Mouse (Mus musculus) hindbrain, embryonic 15.5 days (tissue): ENCODE measurements at regions not wholly inside any gene's neighbourhood (a gene's known extent, or its start where the extent isn't known, plus 50 kb on each side); places are given as distances from the start of the nearest gene placed in this dataset.

ENCODE experiments used
- ATAC-seq: fragments of 200-750 bp; cut with Nextera tagmentation; 2 replicates; pipeline ENCODE4 v1.8.0; 2017; ENCODE audit warnings: low read depth, moderate number of reproducible peaks, moderate TSS enrichment; ENCODE audit not compliant: low FRiP score
- H3K27ac ChIP-seq: fragments of 300-500 bp; sonication (generic); replicated peaks from 2 replicates; pipeline ENCODE4 v1.5.1; 2015; ENCODE audit warnings: mild to moderate bottlenecking, inconsistent platforms
- H3K27me3 ChIP-seq: fragments of 300-500 bp; sonication (generic); 2 replicates; pipeline ENCODE4 v1.6.1; 2015; ENCODE audit warnings: control low read depth, inconsistent platforms
- H3K36me3 ChIP-seq: fragments of 300-500 bp; sonication (generic); 2 replicates; pipeline ENCODE4 v1.6.1; 2015; ENCODE audit warnings: control low read depth, inconsistent platforms
- H3K4me1 ChIP-seq: fragments of 300-500 bp; sonication (generic); replicated peaks from 2 replicates; pipeline ENCODE4 v1.6.1; 2015; ENCODE audit warnings: control low read depth, inconsistent platforms
- H3K4me2 ChIP-seq: fragments of 300-500 bp; sonication (generic); 2 replicates; pipeline ENCODE4 v1.6.1; 2015; ENCODE audit warnings: moderate library complexity, mild to moderate bottlenecking, inconsistent platforms
- H3K4me3 ChIP-seq: fragments of 300-500 bp; sonication (generic); 2 replicates; pipeline ENCODE4 v1.5.1; 2015; ENCODE audit warnings: mild to moderate bottlenecking, inconsistent platforms
- H3K9ac ChIP-seq: fragments of 300-500 bp; sonication (generic); 2 replicates; pipeline ENCODE4 v1.6.1; 2015; ENCODE audit warnings: inconsistent platforms
- H3K9me3 ChIP-seq: fragments of 300-500 bp; sonication (generic); 2 replicates; pipeline ENCODE4 v1.6.1; 2016; ENCODE audit warnings: control low read depth, inconsistent platforms
- WGBS: fragments of 180-500 bp; shearing (Covaris S2); methylation state at CpG from one replicate; pipeline ENCODE4 v1.1.7; 2015; 5-methylcytosine and 5-hydroxymethylcytosine counted together

DNA sequence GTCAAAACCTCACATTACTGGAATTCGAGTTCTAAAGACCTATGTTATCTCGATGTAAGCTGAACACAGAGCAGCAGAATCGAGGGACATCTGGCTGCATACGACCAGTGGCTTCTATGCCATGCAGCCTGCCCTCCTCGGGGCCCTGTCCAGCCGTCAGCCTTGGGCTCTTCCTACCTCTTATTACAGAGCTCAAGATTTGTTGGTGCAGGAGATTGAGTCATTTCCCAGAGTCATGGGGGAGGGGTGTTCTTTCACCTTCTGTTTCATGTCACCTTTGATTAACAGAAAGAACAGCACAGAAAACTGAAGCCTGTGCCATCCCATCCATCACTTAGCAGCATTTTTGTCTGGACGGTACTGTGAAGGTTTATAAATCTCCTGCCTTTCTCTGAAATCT, 52.1 kb downstream of the Sst start:
- H3K27ac ChIP-seq: peak overlapping the region; percentile 15; the same call in 1 of the 2 replicates
- no peak overlapping the region for H3K4me2 ChIP-seq
- H3K4me1 ChIP-seq: peaks cover 17% of the 10 kb centered on the region; the same call in 1 of the 2 replicates
- ATAC-seq: 0 out of 2 replicates have a peak, but pooled peaks have one; percentile 21
- WGBS: 45% methylated on average over 7 of the region's 7 CpGs
- no peak overlapping the region for H3K4me3 ChIP-seq
- no peak overlapping the region for H3K9ac ChIP-seq
- no peaks in the 10 kb centered on the region for H3K36me3 ChIP-seq
- no peaks in the 10 kb centered on the region for H3K9me3 ChIP-seq
- no peaks in the 10 kb centered on the region for H3K27me3 ChIP-seq

DNA sequence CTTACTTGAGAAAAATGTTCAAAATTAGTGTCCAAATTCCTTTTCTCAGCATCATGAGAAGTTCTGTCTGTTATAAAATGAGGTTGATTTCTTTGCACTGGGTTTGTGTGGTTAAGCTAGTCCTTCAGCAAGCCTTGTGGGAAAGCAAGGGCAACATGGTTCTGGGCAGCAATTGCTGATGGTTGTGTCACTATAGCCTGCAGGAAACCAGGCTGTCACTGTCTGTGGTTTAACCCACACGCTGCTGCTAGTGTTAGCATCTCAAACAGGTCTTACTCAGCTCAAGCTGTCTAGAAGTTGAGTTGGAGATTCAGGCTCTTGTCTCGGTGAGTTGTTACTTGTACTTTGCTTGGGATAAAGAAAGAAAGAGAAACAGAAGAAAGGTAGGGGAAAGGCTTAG, 52.6 kb downstream of the Sst start:
- H3K4me1 ChIP-seq: peaks cover 17% of the 10 kb centered on the region; the same call in 1 of the 2 replicates
- no peak overlapping the region for H3K4me2 ChIP-seq
- no peaks in the 10 kb centered on the region for H3K9me3 ChIP-seq
- H3K27ac ChIP-seq: 0 out of 2 replicates have a peak overlapping the region, but pooled peaks have one; percentile 15
- no peaks in the 10 kb centered on the region for H3K27me3 ChIP-seq
- H3K36me3 ChIP-seq: no peaks in the 10 kb centered on the region
- no peak overlapping the region for H3K4me3 ChIP-seq
- no peak for ATAC-seq
- no peak overlapping the region for H3K9ac ChIP-seq
- 79% methylated on average over 2 of the region's 2 CpGs for WGBS

DNA sequence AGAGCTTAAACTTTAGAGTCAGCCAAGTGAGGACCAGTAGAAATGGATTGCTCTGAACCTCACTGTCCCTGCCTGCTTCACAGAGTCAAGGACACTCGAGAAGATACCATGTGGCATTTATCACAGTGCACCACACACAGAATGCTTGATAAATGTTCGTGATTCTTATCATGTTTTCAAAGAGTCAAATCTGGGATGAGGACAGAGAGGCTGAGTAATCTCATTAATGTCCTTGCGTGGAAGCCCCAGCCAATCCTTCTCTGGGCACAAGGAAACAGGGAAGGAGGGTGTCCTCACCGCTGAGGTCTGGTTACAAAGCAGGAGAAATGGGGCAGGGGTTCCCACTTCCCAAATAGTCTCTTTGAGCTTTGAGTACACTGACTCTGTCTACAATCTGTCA, 55.8 kb downstream of the Sst start:
- no peaks in the 10 kb centered on the region for H3K36me3 ChIP-seq
- WGBS: 81% methylated on average over 4 of the region's 4 CpGs
- no peaks in the 10 kb centered on the region for H3K27me3 ChIP-seq
- H3K9me3 ChIP-seq: no peaks in the 10 kb centered on the region
- no peak overlapping the region for H3K4me3 ChIP-seq
- H3K9ac ChIP-seq: no peak overlapping the region
- peaks cover 14% of the 10 kb centered on the region for H3K4me1 ChIP-seq
- no peak overlapping the region for H3K27ac ChIP-seq
- no peak overlapping the region for H3K4me2 ChIP-seq
- no peak for ATAC-seq

DNA sequence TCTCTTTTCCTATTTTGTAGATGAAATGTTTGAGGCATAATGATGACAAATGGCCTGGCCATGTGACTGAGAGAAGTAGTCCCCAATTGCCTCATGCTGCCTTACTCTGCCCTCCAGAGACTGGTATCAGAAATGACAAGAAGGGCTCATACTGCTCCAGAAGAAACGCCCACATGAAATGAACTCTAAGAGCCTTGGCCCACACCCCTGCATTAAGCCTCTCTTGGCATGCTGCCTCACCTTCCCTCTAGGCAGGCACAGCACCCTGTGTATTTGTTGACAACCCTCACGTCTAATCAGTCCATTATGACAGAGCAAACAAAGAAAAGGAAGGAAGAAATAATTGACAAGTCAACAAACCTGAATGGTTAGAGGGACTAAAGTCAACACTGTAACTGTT, 57.2 kb downstream of the Sst start:
- no peak overlapping the region for H3K9ac ChIP-seq
- no peaks in the 10 kb centered on the region for H3K9me3 ChIP-seq
- 45% methylated on average over 2 of the region's 2 CpGs for WGBS
- no peak overlapping the region for H3K4me3 ChIP-seq
- ATAC-seq: no peak; the same call in 1 of the 2 replicates
- H3K27ac ChIP-seq: no peak overlapping the region
- no peak overlapping the region for H3K4me2 ChIP-seq
- H3K27me3 ChIP-seq: no peaks in the 10 kb centered on the region
- peaks cover 8% of the 10 kb centered on the region for H3K4me1 ChIP-seq
- H3K36me3 ChIP-seq: no peaks in the 10 kb centered on the region

DNA sequence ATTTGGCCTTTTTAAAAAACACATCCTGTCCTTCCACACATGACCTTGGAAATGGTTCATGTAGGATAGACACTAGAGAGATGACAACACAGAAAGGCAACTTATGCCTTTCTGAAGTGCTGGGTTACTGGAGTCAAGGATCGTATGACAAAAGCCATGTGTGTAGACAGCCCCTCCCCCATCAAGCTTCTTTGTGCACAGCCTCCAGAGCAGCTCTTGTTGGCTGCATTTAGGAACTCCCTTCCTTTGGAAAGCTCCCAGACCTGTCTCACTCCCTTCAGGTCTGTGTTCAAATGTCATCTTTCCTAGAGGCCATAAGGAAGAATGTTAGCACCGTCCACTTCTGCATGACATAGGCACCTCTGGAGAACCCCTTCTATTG, 57.7 kb downstream of the Sst start:
- Histone ChIP-seq H3K4me2 (no peak overlapping the region), H3K4me3 (no peak overlapping the region), H3K9me3 (no peaks in the 10 kb centered on the region), H3K27me3 (no peaks in the 10 kb centered on the region), H3K27ac (no peak overlapping the region), H3K9ac (no peak overlapping the region), H3K36me3 (no peaks in the 10 kb centered on the region), H3K4me1 (peaks cover 3% of the 10 kb centered on the region; the same call in 1 of the 2 replicates)
- 63% methylated on average over 2 of the region's 2 CpGs for WGBS
- 0 out of 2 replicates have a peak, but pooled peaks have one; percentile 12 for ATAC-seq

DNA sequence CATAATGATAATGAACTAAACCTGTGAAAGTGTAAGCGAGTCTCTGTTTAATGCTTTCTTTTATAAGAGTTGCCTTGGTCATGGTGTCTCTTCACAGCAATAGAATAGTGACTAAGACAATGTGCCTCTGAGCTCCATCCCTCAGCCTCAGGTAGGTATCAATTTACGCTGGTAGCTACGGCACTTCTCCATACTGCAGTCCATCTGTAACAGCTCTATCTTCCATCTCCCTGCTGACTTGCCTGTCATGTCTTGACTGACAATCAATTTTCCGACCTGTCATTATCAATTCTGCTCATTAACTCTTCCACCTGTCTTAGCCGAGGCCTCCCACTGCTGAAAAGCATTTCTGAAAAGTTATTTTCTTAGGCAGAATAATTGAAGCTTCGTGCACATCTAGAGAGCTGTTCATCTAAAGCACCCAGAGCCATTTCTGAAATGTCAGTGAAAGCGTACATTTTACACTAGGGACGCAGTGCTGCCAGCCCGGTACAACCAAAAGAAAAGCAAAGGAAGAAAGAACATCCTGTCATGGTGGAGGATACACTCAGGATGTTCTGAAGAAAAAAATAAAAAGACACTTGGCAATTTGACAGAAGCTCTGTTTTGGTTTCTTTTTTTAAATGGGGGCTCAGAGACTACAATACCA, 58.2 kb downstream of the Sst start:
- 0 out of 2 replicates have a peak, but pooled peaks have one; percentile 65 for ATAC-seq
- no peak overlapping the region for H3K4me2 ChIP-seq
- H3K27me3 ChIP-seq: no peaks in the 10 kb centered on the region
- WGBS: 45% methylated on average over 9 of the region's 9 CpGs
- no peaks in the 10 kb centered on the region for H3K36me3 ChIP-seq
- no peak overlapping the region for H3K4me3 ChIP-seq
- no peaks in the 10 kb centered on the region for H3K9me3 ChIP-seq
- no peak overlapping the region for H3K27ac ChIP-seq
- no peaks in the 10 kb centered on the region; the same call in 1 of the 2 replicates for H3K4me1 ChIP-seq
- H3K9ac ChIP-seq: no peak overlapping the region

DNA sequence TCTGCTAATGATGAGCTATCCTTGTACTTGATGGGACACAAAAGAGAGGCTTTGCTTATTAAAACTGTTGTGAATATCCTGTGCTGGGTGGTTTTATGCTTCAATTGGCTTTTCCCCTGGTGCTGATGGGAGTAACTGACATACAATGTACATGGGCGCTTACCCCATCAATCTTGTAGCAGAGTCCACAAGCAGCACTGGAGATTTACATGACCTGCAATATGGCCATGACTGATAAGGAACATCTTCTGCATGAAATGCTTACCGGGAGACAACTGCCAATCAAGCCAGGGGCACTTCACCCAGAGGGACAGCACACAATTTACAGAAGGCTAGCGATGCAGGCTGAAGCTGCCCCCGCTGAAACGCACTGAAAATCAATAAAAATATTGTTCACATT, 65.1 kb downstream of the Sst start:
- ATAC-seq: no peak
- no peaks in the 10 kb centered on the region for H3K9me3 ChIP-seq
- no peaks in the 10 kb centered on the region for H3K36me3 ChIP-seq
- no peak overlapping the region for H3K27ac ChIP-seq
- 70% methylated on average over 5 of the region's 5 CpGs for WGBS
- H3K4me2 ChIP-seq: no peak overlapping the region
- no peaks in the 10 kb centered on the region for H3K27me3 ChIP-seq
- H3K4me3 ChIP-seq: no peak overlapping the region
- no peak overlapping the region for H3K9ac ChIP-seq
- no peaks in the 10 kb centered on the region for H3K4me1 ChIP-seq

DNA sequence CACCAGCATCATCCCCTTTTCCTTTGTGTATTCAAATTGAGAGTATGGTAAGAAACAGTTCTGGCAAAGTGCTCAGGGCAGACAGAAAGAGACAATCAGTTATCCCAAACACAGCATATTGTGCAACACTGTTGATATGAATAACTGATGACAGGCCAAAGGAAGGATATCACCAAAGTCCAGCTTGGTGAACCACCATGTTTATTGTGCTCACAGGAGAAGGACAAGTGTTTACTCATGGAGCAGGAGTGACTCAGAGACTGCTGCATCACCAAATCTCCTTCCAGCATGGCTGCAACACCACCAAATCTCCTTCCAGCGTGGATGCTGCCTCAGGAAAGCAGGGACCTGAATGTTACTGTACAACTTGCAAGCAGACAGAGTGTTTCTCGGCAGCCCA, 105.5 kb downstream of the Sst start:
- ATAC-seq: no peak
- 84% methylated on average over 2 of the region's 2 CpGs for WGBS

GRCm38 (mm10) chr16:23784021-23784897, 106.5 kb downstream of the Sst start:
- peaks cover 4% of the 10 kb centered on the region; the same call in 1 of the 2 replicates for H3K4me1 ChIP-seq
- ATAC-seq: no peak
- WGBS: 66% methylated on average over 6 of the region's 6 CpGs
- H3K27ac ChIP-seq: no peak overlapping the region
- H3K9me3 ChIP-seq: no peaks in the 10 kb centered on the region
- H3K4me3 ChIP-seq: no peak overlapping the region
- H3K36me3 ChIP-seq: no peaks in the 10 kb centered on the region
- H3K4me2 ChIP-seq: no peak overlapping the region
- no peaks in the 10 kb centered on the region for H3K27me3 ChIP-seq
- H3K9ac ChIP-seq: no peak overlapping the region

More for the DNA sequence above, 105.5 kb downstream of the Sst start:
- peaks cover 4% of the 10 kb centered on the region; the same call in 1 of the 2 replicates for H3K4me1 ChIP-seq
- H3K9me3 ChIP-seq: no peaks in the 10 kb centered on the region
- H3K9ac ChIP-seq: no peak overlapping the region
- H3K27ac ChIP-seq: no peak overlapping the region
- no peaks in the 10 kb centered on the region for H3K27me3 ChIP-seq
- no peak overlapping the region for H3K4me3 ChIP-seq
- no peak overlapping the region for H3K4me2 ChIP-seq
- no peaks in the 10 kb centered on the region for H3K36me3 ChIP-seq

DNA sequence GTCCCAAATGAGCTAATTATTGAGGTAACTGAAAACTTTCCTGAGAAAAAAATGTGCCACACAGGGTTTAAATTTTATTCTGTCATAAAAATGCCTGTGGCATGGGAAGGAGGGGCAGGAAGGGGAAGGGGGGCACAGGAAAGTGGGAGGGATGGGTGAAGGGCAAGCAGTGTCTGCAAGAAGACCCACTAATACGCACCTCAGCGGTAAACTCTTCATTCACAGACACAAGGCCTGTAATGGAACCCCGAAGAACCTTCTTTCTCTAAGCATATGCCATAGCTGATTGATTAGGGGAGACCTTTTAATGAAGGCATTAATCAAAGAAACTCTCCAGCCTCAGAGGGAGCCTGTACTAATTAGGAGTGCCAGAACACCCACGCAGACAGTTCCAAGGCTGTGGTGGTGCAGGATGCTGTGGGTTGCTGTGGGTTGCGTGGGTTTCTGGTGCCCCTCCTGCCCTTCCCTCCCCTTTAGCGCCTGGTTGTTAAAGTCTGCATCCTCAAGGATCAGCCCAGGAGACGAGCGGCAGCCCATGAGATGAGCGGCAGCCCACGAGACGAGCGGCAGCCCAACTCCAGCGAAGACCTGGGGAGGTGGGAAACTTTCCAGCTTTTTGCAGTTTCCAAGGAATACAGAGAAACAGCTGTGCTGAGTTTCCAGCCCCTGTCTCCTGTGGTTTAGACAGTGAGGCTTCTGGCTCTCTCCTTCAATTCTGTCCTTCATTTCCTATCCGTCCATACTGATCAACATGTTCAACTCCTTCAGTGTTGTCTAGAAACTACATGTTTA, 110.1 kb downstream of the Sst start:
- Histone ChIP-seq H3K27ac (no peak overlapping the region), H3K27me3 (no peaks in the 10 kb centered on the region), H3K9ac (no peak overlapping the region), H3K9me3 (no peaks in the 10 kb centered on the region), H3K4me1 (peaks cover 4% of the 10 kb centered on the region; the same call in 1 of the 2 replicates), H3K36me3 (no peaks in the 10 kb centered on the region), H3K4me3 (no peak overlapping the region), H3K4me2 (no peak overlapping the region)
- WGBS: 61% methylated on average over 14 of the region's 14 CpGs
- peak; percentile 51; the same call in 1 of the 2 replicates for ATAC-seq

DNA sequence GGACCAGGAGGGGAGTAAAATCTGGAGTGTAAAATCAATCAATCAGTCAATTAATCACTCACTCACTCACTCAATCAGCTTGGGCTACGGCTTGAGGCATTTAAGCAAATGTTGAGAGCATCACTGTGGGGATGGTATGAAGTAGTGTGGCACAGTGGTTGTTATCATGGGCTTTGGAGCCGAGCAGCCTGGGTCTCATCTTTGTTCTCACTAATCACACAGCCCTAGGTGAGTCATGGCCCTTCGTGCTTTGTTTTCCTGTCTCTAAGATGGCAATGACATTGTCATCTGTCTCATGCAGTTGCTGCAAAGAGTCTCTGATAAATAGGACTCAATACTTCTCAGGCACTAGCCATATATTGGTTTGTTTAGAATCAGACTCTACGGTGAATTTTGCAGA, 112.9 kb downstream of the Sst start:
- H3K4me2 ChIP-seq: no peak overlapping the region
- H3K4me1 ChIP-seq: peaks cover 4% of the 10 kb centered on the region; the same call in 1 of the 2 replicates
- H3K9me3 ChIP-seq: no peaks in the 10 kb centered on the region
- no peaks in the 10 kb centered on the region for H3K27me3 ChIP-seq
- no peak overlapping the region for H3K4me3 ChIP-seq
- no peaks in the 10 kb centered on the region for H3K36me3 ChIP-seq
- WGBS: 76% methylated on average over 4 of the region's 4 CpGs
- H3K27ac ChIP-seq: no peak overlapping the region
- no peak for ATAC-seq
- H3K9ac ChIP-seq: no peak overlapping the region
